In genomic region chr5:142904208-142905037, GRCm38 (mm10) we compare ENCODE assay signal across 7 mouse cellular contexts. TPM values are rescaled to one million over a fixed set of nuclear protein-coding genes. Genes with fewer than 3 reads are reported as not detected.
DNase-seq lines count a peak whose midpoint lies in the region; ATAC-seq and TF ChIP-seq lines count a peak whose summit lies in the region.

No protein-coding gene starts in this region.

- peak overlapping the region; percentile 82 for H3K4me3 ChIP-seq in neural tube, embryonic 11.5 days (ENCODE audit: low read depth, low read length)
- peak overlapping the region; percentile 99 for H3K4me3 ChIP-seq in embryonic facial prominence, embryonic 13.5 days
- peak overlapping the region; percentile 87 for H3K4me3 ChIP-seq in hindbrain, embryonic 15.5 days
- H3K4me3 ChIP-seq in myocyte = peak overlapping the region; percentile 97

- H3ac ChIP-seq in myocyte (ENCODE audit: control insufficient read depth, insufficient read length) = peak overlapping the region; percentile 81

- ATAC-seq in neural tube, embryonic 11.5 days (ENCODE audit: insufficient read depth, low FRiP score, low TSS enrichment) = no peak
- ATAC-seq in embryonic facial prominence, embryonic 13.5 days (ENCODE audit: insufficient number of reproducible peaks, insufficient read depth, low FRiP score, low TSS enrichment, low read depth) = no peak
- ATAC-seq in hindbrain, embryonic 15.5 days (ENCODE audit: low FRiP score, low read depth) = no peak

- TF ChIP-seq POLR2A in myocyte (IDR thresholded peaks at IDR 0.05; ENCODE audit: insufficient read length, low read depth) = peak; percentile 74

- peak overlapping the region; percentile 99 for H3K9ac ChIP-seq in neural tube, embryonic 11.5 days (ENCODE audit: low read length)
- peak overlapping the region; percentile 100 for H3K9ac ChIP-seq in embryonic facial prominence, embryonic 13.5 days
- H3K9ac ChIP-seq in hindbrain, embryonic 15.5 days = peak overlapping the region; percentile 100

- peaks cover 47% of the 10 kb centered on the region for H3K79me2 ChIP-seq in myocyte (ENCODE audit: control insufficient read depth, insufficient read depth)

- peak overlapping the region; percentile 85 for H3K4me2 ChIP-seq in neural tube, embryonic 11.5 days (ENCODE audit: low read depth)
- H3K4me2 ChIP-seq in embryonic facial prominence, embryonic 13.5 days = peak overlapping the region; percentile 90
- peak overlapping the region; percentile 86 for H3K4me2 ChIP-seq in hindbrain, embryonic 15.5 days
- H3K4me2 ChIP-seq in myocyte (ENCODE audit: low read depth) = peak overlapping the region; percentile 79

- no peaks in the 10 kb centered on the region for H3K27me3 ChIP-seq in neural tube, embryonic 11.5 days (ENCODE audit: control insufficient read depth, insufficient read depth, low read length)
- no peaks in the 10 kb centered on the region for H3K27me3 ChIP-seq in embryonic facial prominence, embryonic 13.5 days
- no peaks in the 10 kb centered on the region for H3K27me3 ChIP-seq in hindbrain, embryonic 15.5 days
- H3K27me3 ChIP-seq in myocyte (ENCODE audit: control insufficient read depth, insufficient read depth, insufficient read length) = no peaks in the 10 kb centered on the region

- no peak for DNase-seq in neural tube, embryonic 11.5 days (ENCODE audit: low spot score)
- DNase-seq in neural tube, embryonic 10.5 days (ENCODE audit: extremely low spot score, low spot score) = no peak
- no peak for DNase-seq in layer of hippocampus, adult 11-12 months (ENCODE audit: low spot score)
- no peak for DNase-seq in urinary bladder, postnatal 36 days (ENCODE audit: low spot score in 2 of 2)

- no peaks in the 10 kb centered on the region for H3K9me3 ChIP-seq in neural tube, embryonic 11.5 days (ENCODE audit: control insufficient read depth, low read length)
- no peaks in the 10 kb centered on the region for H3K9me3 ChIP-seq in embryonic facial prominence, embryonic 13.5 days
- no peaks in the 10 kb centered on the region for H3K9me3 ChIP-seq in hindbrain, embryonic 15.5 days

- peaks cover 25% of the 10 kb centered on the region for H3K4me1 ChIP-seq in neural tube, embryonic 11.5 days (ENCODE audit: control insufficient read depth, insufficient read depth, low read length)
- H3K4me1 ChIP-seq in embryonic facial prominence, embryonic 13.5 days = peaks cover 47% of the 10 kb centered on the region
- peaks cover 62% of the 10 kb centered on the region for H3K4me1 ChIP-seq in hindbrain, embryonic 15.5 days (replicated peaks)

- H3K36me3 ChIP-seq in neural tube, embryonic 11.5 days (ENCODE audit: control insufficient read depth, insufficient read depth, low read length) = peaks cover 25% of the 10 kb centered on the region
- peaks cover 59% of the 10 kb centered on the region for H3K36me3 ChIP-seq in embryonic facial prominence, embryonic 13.5 days
- peaks cover 52% of the 10 kb centered on the region for H3K36me3 ChIP-seq in hindbrain, embryonic 15.5 days
- H3K36me3 ChIP-seq in myocyte (ENCODE audit: control insufficient read depth, insufficient read depth) = peaks cover 46% of the 10 kb centered on the region

- 83% methylated on average over 19 of the region's 19 CpGs for WGBS in neural tube, embryonic 11.5 days
- WGBS in embryonic facial prominence, embryonic 13.5 days = 74% methylated on average over 19 of the region's 19 CpGs
- WGBS in hindbrain, embryonic 15.5 days = 65% methylated on average over 19 of the region's 19 CpGs

- peak overlapping the region; percentile 99 for H3K27ac ChIP-seq in neural tube, embryonic 11.5 days (ENCODE audit: low read depth, low read length)
- H3K27ac ChIP-seq in embryonic facial prominence, embryonic 13.5 days = peak overlapping the region; percentile 100
- H3K27ac ChIP-seq in hindbrain, embryonic 15.5 days (replicated peaks) = peak overlapping the region; percentile 100

TF ChIP-seq in myocyte, 11 proteins besides CTCF, POLR2A, EP300 and RAD21:
- TF ChIP-seq MAX (IDR thresholded peaks at IDR 0.05; ENCODE audit: low read depth) (no peak), POLR2AphosphoS2 (IDR thresholded peaks at IDR 0.05; ENCODE audit: insufficient read length, low read depth) (peak; percentile 87)

RNA-seq across cellular contexts. Expression of gene Actb, which starts 2.1 kb away (rescaled TPM):
- polyA plus RNA-seq in neural tube, embryonic 11.5 days (2014; fragmentation: Nextera tagmentation; extraction: Ambion mirVana) = 15,839 and 16,684 TPM in 2 replicates
- polyA plus RNA-seq in embryonic facial prominence, embryonic 13.5 days (2015; fragmentation: Nextera tagmentation; extraction: Ambion mirVana) = 14,475 and 16,597 TPM in 2 replicates
- polyA plus RNA-seq in hindbrain, embryonic 15.5 days (2015; fragmentation: Nextera tagmentation; extraction: Ambion mirVana) = 13,458 and 13,965 TPM in 2 replicates
- polyA plus RNA-seq in myocyte (2012; fragmentation: generic; extraction: Trizol) = 2,198 TPM

RNA-seq across cellular contexts. Expression of gene Fbxl18, which starts 9.2 kb away (rescaled TPM):
- 12.2 and 13.7 TPM in 2 replicates for polyA plus RNA-seq in neural tube, embryonic 11.5 days (2014; fragmentation: Nextera tagmentation; extraction: Ambion mirVana)
- 15.0 and 15.7 TPM in 2 replicates for polyA plus RNA-seq in embryonic facial prominence, embryonic 13.5 days (2015; fragmentation: Nextera tagmentation; extraction: Ambion mirVana)
- polyA plus RNA-seq in hindbrain, embryonic 15.5 days (2015; fragmentation: Nextera tagmentation; extraction: Ambion mirVana) = 30.3 and 33.3 TPM in 2 replicates
- polyA plus RNA-seq in myocyte (2012; fragmentation: generic; extraction: Trizol) = 7.6 TPM

RNA-seq across cellular contexts. Expression of gene Fscn1, which starts 55.7 kb away (rescaled TPM):
- 664 and 698 TPM in 2 replicates for polyA plus RNA-seq in neural tube, embryonic 11.5 days (2014; fragmentation: Nextera tagmentation; extraction: Ambion mirVana)
- 392 and 441 TPM in 2 replicates for polyA plus RNA-seq in embryonic facial prominence, embryonic 13.5 days (2015; fragmentation: Nextera tagmentation; extraction: Ambion mirVana)
- 488 and 506 TPM in 2 replicates for polyA plus RNA-seq in hindbrain, embryonic 15.5 days (2015; fragmentation: Nextera tagmentation; extraction: Ambion mirVana)
- polyA plus RNA-seq in myocyte (2012; fragmentation: generic; extraction: Trizol) = 180 TPM
